Mouse (Mus musculus) small intestine, adult 2 months (tissue): ENCODE results near the gene Ccm2. TPM values are rescaled to one million over a fixed set of nuclear protein-coding genes. Genes with fewer than 3 reads are reported as not detected.

Experiments used
- H3K27ac ChIP-seq: fragments of 200-500 bp; 2 replicates; pipeline ENCODE4 v1.5.1; 2012; ENCODE audit warnings: low read depth, low read length, control low read depth, inconsistent platforms; ENCODE audit not compliant: insufficient read depth
- H3K27me3 ChIP-seq: fragments of 200-500 bp; 2 replicates; pipeline ENCODE4 v1.6.1; 2012; ENCODE audit warnings: mild to moderate bottlenecking, moderate library complexity, low read length, inconsistent platforms; ENCODE audit not compliant: control insufficient read depth, insufficient read depth
- H3K36me3 ChIP-seq: fragments of 200-500 bp; 2 replicates; pipeline ENCODE4 v1.6.1; 2012; ENCODE audit warnings: mild to moderate bottlenecking, low read length, control low read depth, inconsistent platforms; ENCODE audit not compliant: control insufficient read depth, insufficient read depth
- H3K4me1 ChIP-seq: fragments of 200-500 bp; 2 replicates; pipeline ENCODE4 v1.6.1; 2012; ENCODE audit warnings: low read length, inconsistent platforms, mixed read lengths; ENCODE audit not compliant: control insufficient read depth, insufficient read depth, insufficient read length
- H3K4me3 ChIP-seq: fragments of 200-500 bp; 2 replicates; pipeline ENCODE4 v1.5.1; 2012; ENCODE audit warnings: low read depth, mild to moderate bottlenecking, control low read depth, inconsistent platforms, low read length, moderate library complexity
- CTCF ChIP-seq: fragments of 200-500 bp; IDR thresholded peaks from 2 replicates; pipeline ENCODE4 v1.5.1; 2012; ENCODE audit warnings: low read depth, mild to moderate bottlenecking, control low read depth, inconsistent platforms, low read length, moderate library complexity, mixed read lengths; ENCODE audit not compliant: insufficient replicate concordance, insufficient read length; ENCODE audit errors: extremely low read depth
- POLR2A ChIP-seq: fragments of 200-500 bp; IDR thresholded peaks from 2 replicates; pipeline ENCODE4 v1.6.1; 2012; ENCODE audit warnings: low read depth, mild to moderate bottlenecking, control low read depth, inconsistent platforms, low read length, moderate library complexity
- WGBS: fragments of 180-500 bp; shearing (Covaris S2); methylation state at CpG from one replicate; pipeline ENCODE4 v1.1.7; 2018; 5-methylcytosine and 5-hydroxymethylcytosine counted together
- polyA plus RNA-seq: library from polyadenylated mRNA; depleted of rRNA; stranded (reverse); fragments of >200 nt; gene quantifications from 2 replicates; pipeline ENCODE4 v1.2.3, GENCODE M21; 2012

Ccm2 gene
- polyA plus RNA-seq, 1 experiment, result 39.0 TPM

DNA sequence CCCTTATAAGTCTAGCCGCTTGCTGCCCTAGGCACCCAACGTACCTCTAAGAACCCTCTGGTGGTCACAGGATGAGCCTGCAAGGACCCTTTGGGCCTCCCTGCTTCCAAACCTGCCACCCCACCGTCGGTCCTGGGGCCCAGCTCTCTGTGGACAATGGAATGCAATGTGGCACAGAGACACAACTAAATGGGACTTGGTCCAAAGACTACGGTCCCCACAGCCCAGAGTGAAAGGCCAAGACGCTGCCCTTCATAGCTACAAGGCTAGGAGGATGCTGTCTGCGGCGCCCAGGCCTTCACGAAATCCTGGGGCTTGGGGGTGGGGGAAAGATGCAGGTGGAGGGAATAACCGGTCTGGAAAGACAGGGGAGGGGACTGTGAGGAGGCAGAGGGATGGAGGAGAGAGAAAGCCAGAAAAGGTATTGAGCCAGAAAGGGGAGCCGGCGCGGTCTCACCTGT is 58.4 kb downstream of the Ccm2 start:
- H3K4me3 ChIP-seq, result peak overlapping the region; percentile 48
- H3K36me3 ChIP-seq, result no peaks in the 10 kb centered on the region
- H3K27ac ChIP-seq, result no peak overlapping the region
- peaks cover 2% of the 10 kb centered on the region; the same call in 1 of the 2 replicates for H3K4me1 ChIP-seq
- 22% methylated on average over 13 of the region's 13 CpGs for whole genome bisulfite sequencing
- TF ChIP-seq CTCF, result no peak
- TF ChIP-seq POLR2A, result no peak
- H3K27me3 ChIP-seq, result peaks cover 16% of the 10 kb centered on the region; the same call in 1 of the 2 replicates

DNA sequence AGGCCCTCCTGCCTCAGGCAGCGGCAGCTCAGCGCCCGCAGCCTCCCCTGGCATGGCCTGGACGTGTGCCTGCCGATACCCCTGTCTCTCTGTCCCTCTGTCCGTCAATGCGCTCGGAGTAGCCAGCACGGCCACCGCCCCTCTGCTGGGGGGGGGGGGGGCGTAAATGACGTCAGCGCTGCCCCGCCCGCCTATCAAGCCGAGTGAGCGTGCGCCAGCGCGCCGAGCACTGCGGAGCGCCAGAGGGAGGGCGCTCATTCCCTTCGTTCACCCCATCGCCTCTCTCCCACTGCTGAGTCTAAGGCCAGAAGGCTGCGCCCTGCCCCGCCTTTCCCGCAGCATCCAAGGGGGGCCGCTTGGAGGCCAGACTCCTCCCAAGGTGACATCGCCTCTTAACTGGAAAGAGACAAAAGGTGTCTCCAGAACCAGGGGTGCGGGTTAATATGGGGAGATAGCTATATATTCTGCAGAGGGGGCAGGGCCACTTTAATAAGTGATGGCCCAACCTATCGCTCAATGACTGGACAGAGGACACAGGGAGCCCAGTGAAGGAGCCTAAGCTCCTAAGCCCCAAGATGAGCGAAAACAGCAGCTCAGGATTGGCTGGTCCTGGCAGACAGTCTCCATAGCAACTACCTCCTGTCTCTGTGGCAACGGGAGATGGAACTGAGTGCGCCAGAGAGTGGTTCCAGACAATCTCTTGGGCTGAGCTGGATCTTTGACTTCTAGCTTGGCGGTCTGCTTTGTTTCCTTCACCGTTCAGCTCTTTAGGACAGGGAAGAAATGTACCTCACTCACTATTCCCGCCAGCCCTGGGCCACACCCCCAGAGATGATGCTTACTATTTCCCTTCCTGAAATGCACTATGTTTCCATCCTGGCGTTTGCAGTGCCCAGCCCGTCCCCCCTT is 59.1 kb downstream of the Ccm2 start, which contains the start of gene Nacad:
Gene Nacad, minus strand, starts transcription at position 563 of the 909 bp plus-strand sequence.
- no peak within 1 kb of the TSS for H3K27ac ChIP-seq
- 6% methylated on average over 41 of the region's 41 CpGs for WGBS
- peak within 1 kb of the TSS; percentile 48 for H3K4me3 ChIP-seq
- TF ChIP-seq POLR2A (no peak), CTCF (no peak)
- no peaks in the 10 kb centered on the region for H3K36me3 ChIP-seq
- peaks cover 16% of the 10 kb centered on the region; the same call in 1 of the 2 replicates for H3K27me3 ChIP-seq
- H3K4me1 ChIP-seq, result peaks cover 2% of the 10 kb centered on the region; the same call in 1 of the 2 replicates

DNA sequence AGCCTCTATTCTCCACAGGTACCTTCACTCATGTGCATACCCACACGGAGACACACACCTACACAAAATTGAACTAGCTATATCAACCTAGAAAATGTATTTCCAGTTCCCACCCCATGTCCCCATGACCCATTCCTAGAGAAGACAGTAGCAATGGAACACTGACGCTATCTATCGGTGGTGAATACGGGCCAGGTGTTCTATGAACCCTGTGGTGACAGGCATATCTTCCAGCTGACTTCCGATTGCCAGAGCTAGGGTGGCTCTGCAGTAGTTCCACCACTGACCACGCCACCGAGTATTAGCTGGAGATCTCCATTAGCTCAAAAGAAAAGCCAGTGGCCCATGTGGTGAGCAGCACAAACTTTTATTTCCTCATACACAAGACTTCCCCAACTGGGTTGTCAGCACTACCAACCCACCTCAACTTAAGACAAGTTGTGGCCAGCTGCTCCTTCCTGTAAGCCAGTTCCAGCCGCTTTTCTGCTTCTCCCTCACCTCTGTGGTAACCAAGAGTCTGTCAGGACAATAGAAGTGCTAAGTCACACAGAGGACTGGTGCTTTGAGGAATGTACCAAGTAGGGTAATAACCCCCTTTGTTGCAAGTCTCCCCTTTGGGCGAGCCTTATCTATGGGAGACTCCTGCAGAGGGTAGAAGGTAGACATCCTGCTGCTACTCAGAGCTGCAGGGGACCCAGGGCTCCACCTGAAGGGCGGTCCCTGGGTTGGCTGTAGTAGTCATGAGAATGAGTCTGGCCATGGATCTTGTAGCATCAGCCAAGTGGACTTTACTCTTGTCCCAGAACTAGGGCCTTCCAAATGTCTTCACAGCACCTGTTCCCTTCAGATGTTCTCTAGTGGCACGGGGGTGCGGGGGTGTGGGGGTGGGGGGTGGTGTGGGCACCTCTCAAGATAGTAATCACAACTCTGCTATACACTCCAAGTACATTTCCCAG is 68.8 kb downstream of the Ccm2 start:
- WGBS, result 70% methylated on average over 12 of the region's 12 CpGs
- TF ChIP-seq CTCF, result no peak
- H3K4me1 ChIP-seq, result no peaks in the 10 kb centered on the region; the same call in 1 of the 2 replicates
- H3K36me3 ChIP-seq, result peaks cover 74% of the 10 kb centered on the region
- no peaks in the 10 kb centered on the region for H3K27me3 ChIP-seq
- no peak overlapping the region for H3K27ac ChIP-seq
- no peak overlapping the region for H3K4me3 ChIP-seq

DNA sequence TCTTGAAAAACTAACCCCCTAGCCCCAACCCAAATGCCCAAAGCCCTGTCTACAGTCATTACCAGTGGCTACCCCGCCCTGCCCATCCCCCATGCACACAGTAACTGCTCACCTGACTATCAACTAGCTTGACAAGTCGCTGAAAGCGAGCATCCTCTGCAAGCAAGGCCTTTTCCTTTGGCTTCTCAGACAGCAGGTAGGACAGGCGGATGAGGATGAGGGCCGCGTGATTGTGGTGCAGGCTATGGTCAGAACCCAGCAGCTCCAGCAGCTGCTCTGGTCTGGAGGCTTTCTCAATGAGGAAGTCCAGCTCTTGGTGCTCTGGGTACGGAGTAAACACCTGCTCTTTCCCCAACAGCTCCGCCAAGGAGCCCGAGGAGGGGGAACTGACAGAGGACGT is 77.0 kb downstream of the Ccm2 start:
- H3K27ac ChIP-seq, result no peak overlapping the region
- H3K4me1 ChIP-seq, result 0 out of 2 replicates have a peak, but pooled peaks cover 2% of the 10 kb centered on the region
- WGBS, result 39% methylated on average over 10 of the region's 10 CpGs
- H3K36me3 ChIP-seq, result peaks cover 48% of the 10 kb centered on the region
- TF ChIP-seq POLR2A (no peak), CTCF (no peak)
- no peaks in the 10 kb centered on the region for H3K27me3 ChIP-seq
- peak overlapping the region; percentile 52 for H3K4me3 ChIP-seq

DNA sequence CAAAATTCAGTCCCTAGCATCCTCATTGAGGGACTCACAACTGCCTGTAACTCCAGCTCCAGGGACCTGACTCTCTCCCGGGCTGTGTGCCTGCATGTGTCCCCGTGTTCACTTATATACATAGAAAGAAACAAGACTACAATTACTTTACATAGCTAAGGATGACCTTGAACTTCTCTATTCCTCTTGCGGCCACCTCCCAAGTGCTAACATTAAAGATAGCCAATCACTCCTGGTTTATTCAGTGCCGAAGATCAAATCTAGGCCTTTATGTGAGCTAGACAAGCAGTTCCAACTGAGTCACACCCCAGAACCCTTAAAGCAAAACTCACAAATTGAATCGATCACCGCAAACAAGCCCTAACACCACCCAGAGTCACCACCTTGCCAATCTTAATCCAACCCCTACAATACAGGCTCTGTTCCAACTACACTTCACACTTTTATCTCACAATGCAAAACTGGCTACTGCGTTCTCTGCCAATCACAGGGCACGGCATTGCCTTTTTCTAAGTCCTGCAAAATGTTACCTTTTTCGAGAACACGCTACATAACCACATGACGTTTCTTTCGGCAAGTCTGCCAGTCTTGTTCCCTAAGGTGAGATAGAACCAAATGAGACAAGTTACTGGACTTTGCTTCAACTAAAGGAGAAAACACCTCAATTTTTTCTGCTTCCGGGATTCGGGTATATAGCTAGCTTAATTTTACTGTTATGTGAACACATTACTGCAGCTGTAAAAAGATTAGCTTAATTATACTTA is 78.1 kb downstream of the Ccm2 start:
- WGBS, result 20% methylated on average over 14 of the region's 14 CpGs
- H3K4me1 ChIP-seq, result 0 out of 2 replicates have a peak, but pooled peaks cover 2% of the 10 kb centered on the region
- no peak for TF ChIP-seq POLR2A
- no peak for TF ChIP-seq CTCF
- H3K27me3 ChIP-seq, result no peaks in the 10 kb centered on the region
- H3K36me3 ChIP-seq, result peaks cover 37% of the 10 kb centered on the region
- H3K4me3 ChIP-seq, result peak overlapping the region; percentile 75
- peak overlapping the region; percentile 74 for H3K27ac ChIP-seq
